Mouse (Mus musculus) cerebellum, adult 8-10 months (tissue): ENCODE measurements around the gene Dpep1.
A peak's percentile ranks its signal among the peaks of the same experiment; 100 is the strongest.
"Not testable (repeated sequence)": the region's sequence is repeated elsewhere in the genome, so short reads cannot be mapped to it uniquely, and the experiment has no call there.

Experiments
- DNase-seq: peaks from one replicate; pipeline ENCODE4 v3.0.0; 2022

Dpep1 gene

DNA sequence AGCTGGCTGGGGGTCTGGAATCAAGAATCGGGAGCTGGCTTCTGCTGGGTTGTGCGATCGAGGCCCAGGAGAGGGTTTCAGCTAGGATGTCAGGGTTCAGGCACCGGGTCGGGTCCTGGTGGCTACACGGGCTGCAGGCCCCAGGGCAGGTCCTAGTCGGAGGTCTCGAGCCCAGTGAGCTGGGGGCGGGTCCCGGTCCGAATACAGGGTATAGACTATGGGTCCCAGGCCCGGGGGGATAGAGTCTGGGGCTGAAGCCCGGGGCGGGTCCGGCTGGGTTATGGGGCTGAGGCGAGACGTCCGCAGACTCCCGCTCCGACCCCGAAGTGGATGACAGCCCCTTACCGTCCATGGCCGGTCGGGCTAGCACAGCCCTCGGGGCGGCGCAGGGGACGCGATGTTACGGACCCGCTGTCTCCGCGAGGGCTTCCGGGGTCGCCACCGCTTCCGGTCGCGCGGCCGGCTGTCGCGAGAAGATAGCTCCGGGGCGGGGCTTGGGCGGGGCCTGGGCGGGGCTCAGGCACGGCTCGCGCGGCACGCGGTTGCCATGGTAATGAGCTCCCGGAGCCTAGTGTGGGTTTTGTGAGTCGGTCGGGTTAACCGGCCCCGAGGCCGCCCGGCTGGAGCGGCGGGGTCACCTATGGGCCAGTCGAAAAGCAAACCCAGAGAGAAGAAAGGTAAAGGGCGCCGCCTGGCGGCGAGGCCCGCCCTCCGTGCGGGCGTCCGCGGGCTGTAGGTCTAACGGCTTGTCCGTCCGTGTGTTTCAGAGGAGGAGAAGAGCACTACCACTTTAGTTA, 26.5 kb downstream of the Dpep1 start, which contains the start of the genes Chmp1a and Spata33:
Gene Chmp1a, minus strand, starts transcription at position 443 of the 797 bp plus-strand sequence.
Gene Spata33, plus strand, starts transcription at position 512 of the 797 bp plus-strand sequence.
- DNase-seq = peak; percentile 83

- DNase-seq = no peak
These were observed 27.2 kb downstream of the Dpep1 start for GRCm38 (mm10) chr8:123213118-123213772.

- no peak for DNase-seq
These were observed 29.4 kb downstream of the Dpep1 start for GRCm38 (mm10) chr8:123215430-123215829.

DNA sequence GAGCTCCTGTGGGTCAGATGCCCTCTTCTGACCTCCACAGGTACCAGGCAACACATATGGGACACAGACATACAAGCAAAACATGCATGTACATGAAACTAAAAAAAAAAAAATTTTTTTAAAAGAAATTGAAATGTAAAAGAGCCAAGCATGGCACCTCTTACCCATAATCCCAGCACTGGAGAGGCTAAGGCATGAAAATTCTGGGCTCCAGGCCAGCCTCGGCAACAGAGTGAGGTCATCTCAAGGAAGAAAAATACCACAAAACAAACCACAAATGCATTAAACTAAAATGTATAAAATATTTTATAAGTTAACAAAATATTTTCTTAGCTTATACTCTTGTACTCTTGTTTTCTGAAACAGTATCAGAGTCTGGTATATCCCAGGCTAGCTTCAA, 34.9 kb downstream of the Dpep1 start:
- DNase-seq = no peak

GRCm38 (mm10) chr8:123224278-123225266, 38.5 kb downstream of the Dpep1 start, which contains the start of gene Cdk10:
Gene Cdk10, plus strand, starts transcription at chr8:123224842.
- peak; percentile 90 for DNase-seq

- no peak for DNase-seq
These were observed 42.4 kb downstream of the Dpep1 start for GRCm38 (mm10) chr8:123228416-123228815.

- DNase-seq = not testable (repeated sequence)
These were observed 44.3 kb downstream of the Dpep1 start for GRCm38 (mm10) chr8:123230326-123230725.

GRCm38 (mm10) chr8:123231742-123232141, 45.7 kb downstream of the Dpep1 start:
- no peak for DNase-seq

DNA sequence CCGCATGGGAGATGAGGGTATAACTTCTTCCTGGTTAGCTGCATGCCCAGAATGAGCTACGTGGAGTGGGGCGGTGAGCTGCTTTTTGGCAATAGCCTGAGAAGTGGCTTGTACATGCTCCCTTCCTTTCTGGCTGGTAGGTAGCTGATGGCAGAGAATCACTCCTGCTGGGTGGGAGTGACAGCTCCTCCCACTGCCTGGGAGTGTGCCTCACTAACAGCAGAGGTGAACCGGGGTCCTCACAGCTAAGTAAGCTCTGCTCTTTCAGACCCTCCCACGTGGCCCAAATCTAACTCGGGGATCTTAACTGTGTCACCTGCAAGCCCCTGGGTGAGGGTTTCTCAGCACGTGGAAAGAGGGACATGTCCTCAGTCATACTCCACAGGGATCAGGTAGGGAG, 46.5 kb downstream of the Dpep1 start:
- no peak for DNase-seq

DNA sequence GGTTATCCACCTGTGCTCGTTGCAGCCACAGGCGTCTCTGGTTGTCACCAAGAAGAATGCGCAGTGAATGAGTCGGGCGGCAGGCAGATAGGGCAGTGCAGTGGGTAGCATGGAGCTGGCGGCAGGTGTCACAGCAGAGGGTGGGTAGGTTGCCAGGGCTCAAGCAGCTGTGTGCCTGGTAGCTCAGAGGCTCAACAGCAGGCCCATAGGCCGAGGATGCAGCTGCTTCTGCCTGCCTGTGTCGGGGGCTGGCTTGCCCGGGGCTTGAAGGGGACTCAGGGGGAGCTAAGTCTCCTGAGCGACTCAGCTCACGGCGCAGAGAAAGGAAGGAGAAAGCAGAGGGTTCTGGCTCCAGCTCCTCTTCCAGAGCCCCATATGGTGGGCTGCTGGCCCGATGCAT, 47.3 kb downstream of the Dpep1 start:
- no peak for DNase-seq

DNA sequence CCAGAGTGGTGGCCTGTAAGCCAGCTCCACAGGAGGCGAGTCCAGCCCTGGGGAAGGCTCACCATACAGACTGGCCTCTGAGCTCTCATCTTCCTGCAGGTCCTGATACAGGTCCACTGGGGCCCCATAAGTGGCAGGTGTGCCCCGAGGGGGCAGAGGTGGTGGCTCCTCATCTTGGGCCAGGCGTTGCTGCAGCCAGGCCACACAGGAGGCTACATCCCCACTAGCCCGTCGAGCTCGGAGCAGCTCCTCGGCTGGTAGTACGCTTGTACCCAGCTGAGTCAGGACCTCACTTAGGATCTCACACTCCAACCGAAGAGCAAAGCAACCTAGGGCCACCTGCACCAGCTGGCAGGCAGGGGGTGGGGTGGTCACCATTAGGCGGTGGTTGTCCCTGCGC, 47.7 kb downstream of the Dpep1 start:
- no peak for DNase-seq

DNA sequence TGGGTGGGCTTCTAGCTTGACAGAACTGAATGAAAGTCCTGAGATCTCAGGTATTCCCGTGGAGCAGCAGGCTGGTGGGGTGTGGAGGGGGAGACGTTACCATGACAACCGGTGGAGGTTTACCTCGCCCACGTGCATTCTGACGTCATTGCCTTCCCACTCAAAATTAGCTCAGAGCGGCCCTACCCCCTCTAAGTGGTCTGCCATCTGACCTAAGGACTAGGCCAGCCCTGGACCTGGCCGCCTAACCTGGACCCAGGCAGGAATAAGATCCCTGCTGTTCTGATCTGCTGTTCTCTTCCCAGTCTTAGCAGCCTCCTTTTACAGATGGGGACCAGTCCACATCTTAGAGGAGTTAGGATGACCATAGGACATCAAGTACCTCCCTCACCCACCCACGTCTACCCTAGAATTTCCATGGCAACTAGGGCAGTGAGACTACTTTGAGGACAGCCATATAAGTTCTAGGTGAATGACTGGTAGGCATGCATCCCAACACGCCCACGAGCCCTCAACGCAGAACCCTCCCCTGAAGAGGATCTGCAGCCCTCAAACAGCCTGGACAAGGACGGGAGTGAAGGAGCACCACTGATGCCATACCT, 49.0 kb downstream of the Dpep1 start:
- DNase-seq = peak; percentile 52

DNA sequence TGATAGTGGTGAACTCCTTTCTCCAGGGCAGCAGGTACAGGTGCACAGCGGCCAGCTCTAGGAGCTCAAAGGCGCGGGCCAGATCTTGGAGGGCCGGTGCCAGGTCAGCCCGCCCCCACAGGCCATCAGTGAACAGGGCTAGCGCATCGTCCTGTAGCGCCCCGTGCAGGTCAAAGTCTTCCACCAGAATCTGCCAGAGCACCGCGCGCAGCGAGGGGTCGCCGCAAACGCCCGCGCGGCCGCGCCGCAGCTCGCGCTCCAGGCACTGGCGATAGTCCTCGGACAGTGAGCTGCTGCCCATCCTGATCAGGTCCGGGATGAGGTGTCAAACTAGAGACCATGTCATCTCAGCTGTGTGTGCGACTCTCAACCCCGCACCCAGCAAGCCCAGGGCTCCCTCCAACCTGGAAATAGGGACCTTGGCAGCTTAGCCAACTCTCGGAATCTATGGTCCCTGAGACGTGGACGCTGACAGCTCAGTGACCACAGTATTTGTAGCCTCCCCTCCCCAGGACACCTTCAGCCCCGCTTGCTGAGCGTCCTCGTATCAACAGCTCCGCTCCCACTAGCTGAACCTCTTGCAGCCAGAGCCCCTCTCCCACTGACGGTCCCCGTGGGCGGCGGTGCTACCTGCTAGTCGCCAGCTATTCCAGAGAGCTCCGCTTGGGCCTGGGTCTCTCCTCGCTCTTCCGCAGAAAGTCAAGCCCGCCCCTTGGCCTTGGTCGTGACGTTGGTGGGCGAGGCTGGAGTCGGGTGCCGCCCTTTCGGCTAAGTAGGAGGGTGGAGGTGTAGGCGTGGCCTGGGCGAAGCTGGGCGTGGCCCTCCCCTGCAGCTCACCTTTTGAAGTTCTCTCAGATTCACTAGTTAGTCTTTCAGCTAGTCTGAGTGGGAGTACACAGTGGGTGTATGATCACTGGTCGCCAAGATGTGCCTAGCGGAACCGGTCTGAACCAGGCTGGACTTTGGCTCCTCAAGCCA, 49.8 kb downstream of the Dpep1 start, which contains the start of gene Spata2l:
Gene Spata2l, minus strand, starts transcription at position 714 of the 978 bp plus-strand sequence.
- peak; percentile 82 for DNase-seq

GRCm38 (mm10) chr8:123239398-123239797, 53.4 kb downstream of the Dpep1 start:
- no peak for DNase-seq

DNA sequence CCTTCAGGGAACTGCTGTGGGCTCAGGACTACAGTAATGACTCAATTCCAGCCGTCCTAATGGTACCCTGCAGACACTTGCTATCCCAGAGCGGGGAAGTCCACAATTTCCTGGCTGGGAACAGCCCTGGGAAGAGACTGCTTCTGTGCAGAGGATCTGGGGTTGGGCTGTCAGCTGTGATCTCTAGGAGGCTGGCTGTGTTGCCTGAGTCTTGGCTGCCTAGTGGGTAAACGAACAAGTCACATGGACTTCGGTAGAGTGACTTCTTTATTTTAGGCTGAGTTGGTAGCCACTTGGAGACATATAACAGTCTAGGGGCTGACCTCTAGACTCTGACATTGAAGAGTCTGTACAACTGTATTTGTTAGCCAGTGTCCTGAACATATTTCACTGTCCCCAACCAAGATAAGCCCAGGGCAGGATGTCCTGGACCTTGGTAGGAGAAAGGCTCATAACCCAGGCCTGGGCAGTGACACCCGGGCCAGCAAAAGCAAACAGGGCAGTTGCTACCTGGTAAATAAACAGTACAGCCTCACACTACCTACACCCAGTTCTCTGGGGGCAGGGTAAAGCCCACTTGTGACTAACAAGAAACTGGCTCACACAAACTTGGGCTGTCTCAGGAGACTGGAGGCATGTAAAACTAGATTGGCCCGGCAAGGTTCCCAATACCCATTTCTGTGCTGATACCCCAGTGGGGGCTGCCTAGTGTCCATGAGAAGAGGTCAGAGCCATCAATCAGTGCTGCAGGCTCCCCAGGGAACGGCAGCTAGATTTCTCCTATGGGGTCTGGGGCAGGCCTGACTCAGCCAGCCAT, 56.3 kb downstream of the Dpep1 start:
- no peak for DNase-seq

DNA sequence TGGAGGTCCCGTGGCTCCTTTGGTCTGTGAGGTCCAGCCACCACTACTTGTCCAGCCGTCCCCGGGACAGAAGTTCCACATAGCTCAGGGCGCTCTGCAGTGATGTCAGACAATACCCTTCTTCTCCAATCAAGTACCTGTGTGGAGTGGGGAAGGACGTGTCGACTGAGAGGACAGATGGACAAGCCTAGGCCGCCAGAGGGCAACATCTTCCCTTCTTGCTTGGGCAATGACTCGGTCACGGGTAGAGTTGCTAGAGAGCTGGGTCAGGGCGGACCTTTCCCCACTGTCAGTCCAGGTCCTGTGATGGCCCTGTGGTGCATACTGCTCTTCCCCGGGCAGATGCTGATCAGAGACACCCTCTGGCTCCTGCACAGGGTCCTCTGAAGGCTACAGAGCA, 57.0 kb downstream of the Dpep1 start:
- no peak for DNase-seq

DNA sequence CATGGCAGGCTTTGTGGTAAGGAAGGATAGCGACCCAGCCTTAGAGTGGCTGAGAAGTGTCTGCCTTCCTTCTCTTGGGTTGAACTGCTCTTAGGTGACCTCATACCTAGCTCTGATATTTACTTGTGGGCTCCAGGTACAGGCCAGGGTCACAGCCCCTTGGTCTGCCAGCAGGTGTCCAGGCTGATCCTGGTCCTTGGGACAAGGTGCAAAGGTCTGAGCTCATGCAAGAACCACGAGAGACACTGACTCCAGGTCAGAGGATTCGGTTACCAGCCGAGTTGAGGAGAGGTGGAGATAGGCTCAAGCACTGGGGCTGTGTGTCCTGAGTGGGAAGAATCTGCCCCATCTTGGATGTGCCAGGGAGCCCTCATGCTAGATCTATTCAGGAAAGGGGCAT, 58.3 kb downstream of the Dpep1 start:
- no peak for DNase-seq

DNA sequence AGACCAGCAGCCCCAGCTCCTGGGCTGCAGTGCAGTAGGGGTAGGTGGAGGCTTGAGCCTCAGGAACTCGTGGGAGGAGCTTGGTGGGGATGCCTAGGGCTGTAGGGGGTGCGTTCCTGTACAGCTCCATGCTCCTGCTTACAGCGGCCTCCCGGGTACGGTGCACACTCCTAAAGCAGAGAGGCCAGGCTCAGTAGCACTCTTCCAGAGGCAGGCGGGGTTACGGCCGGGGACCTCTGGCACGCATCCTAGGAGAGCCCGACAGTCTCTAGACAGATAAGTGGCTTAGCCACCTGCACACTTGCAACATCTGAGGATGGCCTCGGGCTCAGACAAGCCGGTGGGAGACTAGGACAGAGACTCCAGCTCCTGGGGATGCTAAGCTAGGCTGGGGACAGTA, 59.5 kb downstream of the Dpep1 start:
- DNase-seq = no peak

- no peak for DNase-seq
These were observed 61.7 kb downstream of the Dpep1 start for GRCm38 (mm10) chr8:123247748-123248147.

DNA sequence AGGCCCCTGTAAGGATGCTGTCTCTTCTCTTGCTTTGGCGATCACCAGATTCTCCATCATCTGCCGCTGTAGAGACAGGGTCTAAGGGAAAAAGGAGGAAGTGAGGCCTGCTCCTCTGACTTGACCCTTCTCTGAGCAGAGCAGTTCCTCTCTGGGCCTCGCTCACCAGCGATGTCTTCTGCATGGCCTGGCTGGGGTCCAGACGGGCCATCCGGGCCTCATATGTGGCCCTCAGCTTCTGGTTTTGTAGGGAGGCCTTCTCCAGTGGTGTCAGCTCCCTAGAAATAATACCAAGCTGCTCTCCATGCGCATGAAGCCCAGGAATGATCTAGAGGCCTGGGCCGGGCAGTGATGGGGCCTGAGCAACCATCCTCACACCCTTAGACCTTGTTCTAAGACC, 62.6 kb downstream of the Dpep1 start:
- DNase-seq = no peak
